Mouse (Mus musculus) layer of hippocampus, adult 18-20 months (tissue): Measurements from ENCODE around the gene Ctr9. TPM values are rescaled to one million over a fixed set of nuclear protein-coding genes. Genes with fewer than 3 reads are reported as not detected.
A peak's percentile ranks its signal among the peaks of the same experiment; 100 is the strongest.

Experiments
- DNase-seq, 2 experiments: peaks; one replicate each; pipeline ENCODE4 v3.0.0; 2022; ENCODE audit warnings: low spot score in 2 of 2
- total RNA-seq, 2 experiments: library from RNA; stranded (reverse); gene quantifications; 2 replicates each; pipeline ENCODE4 v1.2.3; 2021

The Ctr9 gene
- total RNA-seq, 2 experiments from 2014 or later, result 43.8 to 43.9 TPM

- DNase-seq, result no peak
Observed at GRCm38 (mm10) chr7:111024912-111025311, 3.8 kb upstream of the Ctr9 start.

DNA sequence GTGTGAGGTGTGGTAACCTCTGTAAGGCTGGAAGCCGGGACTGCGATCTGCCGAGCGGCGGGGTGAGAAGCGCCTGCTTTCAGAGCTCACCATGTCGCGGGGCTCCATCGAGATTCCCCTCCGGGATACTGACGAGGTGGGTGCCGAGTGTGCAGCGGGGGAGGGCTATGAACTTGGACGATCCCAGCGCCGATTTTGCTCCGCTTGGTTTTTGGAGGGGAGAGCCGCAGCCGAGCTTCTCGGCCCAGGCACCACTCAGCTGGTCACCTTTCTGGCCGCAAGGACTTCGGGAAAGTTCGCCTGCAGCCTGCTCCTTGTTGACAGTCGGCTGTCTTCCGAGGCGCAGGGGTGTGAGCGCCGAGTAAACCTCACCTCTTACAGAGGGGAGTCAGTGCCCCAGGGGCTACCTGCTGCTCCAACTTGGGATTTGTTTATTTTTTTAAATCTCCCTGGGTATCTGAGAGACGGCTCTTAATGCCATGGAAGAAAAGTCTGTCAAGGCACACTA is 349 bp downstream of the Ctr9 start:
- no peak for DNase-seq

GRCm38 (mm10) chr7:111048920-111049319 is 20.2 kb downstream of the Ctr9 start:
- no peak for DNase-seq

DNA sequence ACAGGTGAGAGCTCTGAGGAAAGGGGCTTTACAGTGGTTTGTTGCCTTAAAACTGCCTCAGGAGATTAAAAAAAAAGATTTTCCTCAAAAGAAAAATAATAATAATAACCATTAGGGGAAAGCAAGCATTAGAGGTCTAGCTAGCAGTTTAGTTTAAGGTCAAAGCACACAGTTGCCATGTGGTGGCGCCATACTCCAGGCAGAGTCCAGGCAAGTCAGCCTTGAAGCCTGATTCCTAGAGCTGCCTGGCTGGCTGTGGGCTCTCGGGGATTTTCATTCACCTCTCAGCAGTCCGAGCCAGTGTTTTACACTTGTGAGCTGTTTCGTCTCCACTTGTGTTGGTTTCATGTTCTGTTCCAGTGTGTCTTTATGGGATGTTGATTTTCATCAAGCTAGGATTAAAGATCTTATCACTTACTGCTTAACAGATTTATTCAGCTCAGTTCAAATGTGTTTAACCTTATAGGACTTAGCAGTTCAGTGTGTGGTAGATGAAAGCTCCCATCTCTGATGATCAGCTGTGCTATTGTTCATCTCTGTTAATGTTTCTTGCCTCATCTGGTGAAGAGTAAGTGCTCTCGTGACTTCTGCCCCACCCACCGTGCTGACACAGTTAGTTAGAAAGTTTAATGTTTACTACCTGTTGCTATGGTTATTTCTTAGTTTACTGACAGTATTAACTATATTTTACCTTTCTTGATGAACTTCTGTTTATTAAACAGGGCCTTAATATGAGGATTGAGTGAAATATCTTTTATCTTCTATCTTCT is 21.1 kb downstream of the Ctr9 start:
- peak; percentile 35 to 65 for DNase-seq

GRCm38 (mm10) chr7:111055221-111055620 is 26.5 kb downstream of the Ctr9 start:
- DNase-seq, result no peak

DNA sequence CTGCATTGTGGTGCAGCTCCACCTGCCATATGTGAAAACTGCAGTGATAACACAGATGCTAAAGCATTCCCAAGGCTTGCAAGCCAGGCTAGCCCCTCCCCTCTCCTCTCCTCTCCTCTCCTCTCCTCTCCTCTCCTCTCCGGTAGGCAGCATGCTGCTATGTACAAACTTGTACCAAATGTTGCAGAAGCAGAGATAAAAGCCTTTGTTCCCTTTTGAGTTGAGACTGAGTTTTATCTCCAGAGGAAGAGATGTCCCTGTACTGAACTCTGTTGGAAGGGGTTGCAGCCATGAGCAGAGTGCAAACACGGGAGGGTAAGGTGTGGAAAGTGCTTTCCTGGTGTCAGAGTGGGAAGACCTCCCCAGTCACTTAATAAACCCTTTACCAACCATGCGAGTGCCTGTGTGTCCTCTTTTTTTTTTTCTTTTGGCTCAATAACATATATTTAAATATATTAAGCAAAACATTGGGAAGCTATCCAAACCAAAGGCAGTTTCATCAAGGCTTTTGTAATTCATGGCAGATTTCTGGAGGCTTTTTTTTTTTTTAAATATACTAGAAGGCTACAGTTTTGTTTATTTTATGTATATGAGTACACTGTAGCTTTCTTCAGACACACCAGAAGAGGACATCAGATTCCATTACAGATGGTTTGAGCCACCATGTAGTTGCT is 27.4 kb downstream of the Ctr9 start:
- DNase-seq, result no peak

DNA sequence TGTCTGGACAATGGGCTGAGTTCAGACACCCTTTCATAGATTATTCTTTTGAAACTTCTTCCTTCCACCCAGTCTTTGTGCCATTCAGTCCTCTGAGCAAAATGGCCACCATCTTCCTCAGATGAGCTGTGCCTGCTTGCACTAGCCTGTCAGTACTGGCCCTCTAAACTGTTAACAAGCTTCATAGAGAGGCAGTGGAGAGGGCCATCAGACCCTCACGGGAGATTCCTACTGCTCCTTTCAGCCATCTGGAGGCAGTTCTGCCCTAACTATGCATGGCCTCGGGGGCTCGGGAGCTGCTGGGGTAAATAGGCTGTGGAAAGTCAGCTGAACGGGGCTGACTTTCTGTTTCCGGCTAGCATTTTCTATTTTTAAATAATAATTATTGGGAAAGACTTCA is 30.8 kb downstream of the Ctr9 start:
- DNase-seq, result no peak

DNA sequence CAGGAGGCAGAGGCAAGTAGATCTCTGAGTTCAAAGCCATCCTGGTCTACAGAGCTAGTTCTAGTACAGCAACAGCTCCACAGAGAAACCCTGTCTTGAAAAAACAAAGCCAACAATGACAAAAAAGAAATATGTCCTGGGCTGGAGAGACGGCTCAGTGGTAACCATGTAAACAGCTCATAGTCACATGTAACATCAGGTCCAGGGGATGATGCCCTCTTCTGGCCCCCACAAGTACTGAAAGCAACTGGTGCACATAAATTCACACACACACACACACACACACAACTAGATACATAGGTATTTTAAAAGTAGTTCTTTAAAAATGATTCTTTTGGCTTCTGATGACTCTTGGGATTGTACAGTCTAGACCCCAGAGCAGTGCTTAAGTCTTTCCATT is 34.2 kb downstream of the Ctr9 start:
- no peak for DNase-seq

DNA sequence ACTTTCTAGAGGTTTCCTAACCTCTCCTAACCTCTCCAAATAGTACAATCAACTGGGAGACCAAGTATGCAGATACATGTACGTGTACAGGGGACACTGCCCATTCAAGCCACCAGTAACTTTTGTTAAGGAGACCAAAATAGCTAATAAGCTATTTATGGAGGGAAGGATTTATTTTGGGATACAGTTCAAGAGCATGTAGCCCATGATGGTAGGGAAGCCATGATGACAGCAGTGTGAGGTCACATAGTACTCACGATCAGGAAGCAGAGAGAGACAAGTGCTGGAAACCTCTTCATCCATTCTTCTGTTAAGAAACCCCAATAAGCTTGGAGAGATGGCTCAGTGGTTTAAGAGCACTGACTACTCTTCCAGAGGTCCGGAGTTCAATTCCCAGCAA is 39.4 kb downstream of the Ctr9 start:
- DNase-seq, result no peak

DNA sequence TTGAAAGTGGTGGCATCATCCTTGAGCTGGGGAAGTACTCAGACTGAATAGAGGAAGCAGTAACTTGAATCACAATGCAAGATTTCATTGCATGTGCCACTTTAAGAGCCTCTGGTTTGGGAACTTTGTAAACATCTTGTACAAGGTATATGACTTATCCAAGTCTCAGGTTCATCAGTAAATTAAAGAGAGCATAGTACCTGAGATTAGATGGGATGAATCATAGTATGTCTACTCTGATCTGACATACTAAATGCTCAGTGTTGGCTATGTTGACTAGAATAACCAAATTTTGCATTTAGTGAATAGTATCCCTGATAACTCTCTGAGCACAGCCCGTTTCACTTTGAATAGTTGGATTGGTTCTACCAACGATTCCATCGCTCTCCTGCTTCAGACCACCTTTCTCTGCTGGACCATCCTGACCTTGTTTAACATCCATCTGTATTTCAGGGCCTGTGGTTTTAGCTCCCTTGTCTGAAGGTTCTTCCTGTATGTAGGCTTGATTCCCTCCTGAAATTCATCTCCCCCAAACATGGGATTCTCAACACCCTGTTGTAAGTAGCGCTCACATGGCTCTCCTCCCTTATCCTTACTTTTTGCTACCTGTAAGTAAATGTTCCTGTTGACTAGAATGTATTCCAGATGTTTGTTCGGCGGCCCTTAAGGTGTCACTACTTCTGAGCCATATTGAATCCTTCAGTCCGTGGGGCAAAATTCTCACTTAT is 40.9 kb downstream of the Ctr9 start:
- DNase-seq, result no peak

- DNase-seq, result no peak
Observed at GRCm38 (mm10) chr7:111070167-111070496, 41.4 kb downstream of the Ctr9 start.

- no peak for DNase-seq
Observed at GRCm38 (mm10) chr7:111072410-111072809, 43.7 kb downstream of the Ctr9 start.

DNA sequence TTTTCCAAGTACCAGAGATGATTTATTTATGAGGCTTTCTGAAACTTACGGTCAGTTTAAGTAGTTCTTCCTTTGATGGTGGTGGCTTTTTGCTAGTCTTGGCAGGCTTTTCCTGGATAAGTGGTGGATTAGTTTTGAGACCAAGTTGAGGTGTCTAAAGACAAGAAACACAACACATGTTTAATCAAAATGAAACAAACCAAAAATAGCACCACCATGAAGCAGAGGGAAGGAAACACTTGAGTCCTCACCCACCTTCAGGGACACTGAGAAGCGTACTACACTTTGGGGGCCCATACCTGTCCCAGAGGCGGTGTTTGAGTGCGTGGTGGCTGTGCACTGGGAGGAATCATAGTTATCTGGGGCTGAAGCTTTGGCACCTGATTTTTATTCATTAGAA is 46.5 kb downstream of the Ctr9 start:
- DNase-seq, result no peak

DNA sequence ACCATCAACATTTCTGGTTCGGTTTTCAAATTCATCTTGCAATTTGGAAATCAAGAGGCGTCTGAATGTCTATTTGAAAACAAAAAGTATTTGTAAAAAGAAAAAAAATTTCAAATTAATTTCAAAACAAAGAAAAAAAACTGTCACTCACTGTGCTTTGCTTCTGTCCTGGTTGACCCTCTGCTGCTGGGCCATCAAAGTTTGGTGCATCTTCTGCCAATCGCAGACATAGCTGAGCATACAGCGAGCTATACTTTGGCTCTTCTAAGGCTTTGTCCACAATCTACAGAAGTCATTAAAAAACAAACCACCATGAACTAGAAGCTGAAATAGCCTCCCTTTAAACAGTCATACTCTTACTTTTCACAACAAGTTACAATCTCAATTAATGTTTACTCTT is 49.5 kb downstream of the Ctr9 start:
- DNase-seq, result no peak

GRCm38 (mm10) chr7:111080026-111080425 is 51.3 kb downstream of the Ctr9 start:
- DNase-seq, result no peak

- DNase-seq, result no peak
Observed at GRCm38 (mm10) chr7:111080876-111081275, 52.1 kb downstream of the Ctr9 start.

- DNase-seq, result peak; percentile 72 to 90
Observed at GRCm38 (mm10) chr7:111082043-111082821, 53.5 kb downstream of the Ctr9 start.

GRCm38 (mm10) chr7:111082822-111083732 is 54.3 kb downstream of the Ctr9 start, which contains the start of gene Eif4g2:
TSS of gene Eif4g2 (minus strand) at chr7:111083030.
- peak; percentile 99 to 100 for DNase-seq

DNA sequence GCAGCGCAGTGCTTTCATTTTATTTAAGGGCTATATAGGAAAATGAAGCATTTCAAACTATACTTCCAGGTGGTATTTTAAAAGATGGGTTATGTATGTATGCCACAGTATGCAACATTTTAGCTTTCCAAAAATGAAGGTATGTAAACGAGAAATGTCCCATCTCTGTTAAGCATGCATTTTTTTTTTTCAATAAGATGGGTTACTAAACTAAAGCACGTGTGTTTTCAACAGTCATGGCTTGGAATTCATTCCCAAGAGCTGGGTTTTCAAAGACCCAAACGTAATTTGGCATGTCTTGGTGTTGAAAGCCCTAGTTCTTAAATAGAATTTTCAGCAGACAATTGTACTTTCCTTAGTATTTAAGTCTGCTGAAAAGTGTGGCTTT is 55.0 kb downstream of the Ctr9 start:
- DNase-seq, result no peak

DNA sequence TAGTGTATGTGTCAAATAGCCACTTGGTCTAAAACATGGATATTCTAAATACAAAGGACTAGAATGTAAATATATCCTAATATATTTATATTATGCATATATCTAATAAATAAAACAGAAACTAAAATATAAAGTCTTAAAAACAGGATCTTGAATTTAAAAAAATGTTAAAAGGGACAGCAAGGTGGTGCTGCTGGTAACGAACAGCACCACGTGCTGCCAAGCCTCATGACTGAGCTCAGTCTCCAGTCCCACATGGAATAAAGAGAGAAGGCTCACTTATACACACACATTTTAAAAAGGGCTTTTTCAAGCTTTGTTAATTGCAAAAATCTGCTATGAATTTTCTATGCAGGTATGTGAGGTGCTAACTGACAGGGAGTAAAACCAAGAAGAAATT is 55.7 kb downstream of the Ctr9 start:
- no peak for DNase-seq
